8 mouse cellular contexts compared by ENCODE assay signal in the genomic region with DNA sequence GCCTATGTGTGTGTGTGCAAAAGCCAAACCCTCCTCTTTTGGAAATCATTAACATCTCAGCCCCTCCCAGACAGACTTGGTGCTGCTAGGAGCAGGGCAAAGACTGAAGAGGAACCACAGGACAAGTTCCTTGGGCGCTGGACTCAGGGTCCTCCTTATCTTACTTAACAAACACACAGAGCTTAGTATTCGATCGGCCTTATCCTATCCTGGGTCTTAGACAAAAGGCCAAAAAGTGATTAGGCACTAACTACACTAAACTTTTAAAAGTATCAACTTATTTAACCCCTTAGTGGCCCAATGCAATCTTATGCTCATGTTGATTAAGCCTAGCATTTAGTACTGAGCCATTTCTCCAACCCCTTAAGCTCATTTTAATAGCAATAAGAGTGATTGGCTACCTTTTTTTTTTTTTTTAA. TPM values are rescaled to one million over a fixed set of nuclear protein-coding genes. Genes with fewer than 3 reads are reported as not detected.
DNase-seq lines count a peak whose midpoint lies in the region; ATAC-seq and TF ChIP-seq lines count a peak whose summit lies in the region.

No protein-coding gene starts in this region.

- no peak for TF ChIP-seq CTCF in heart, postnatal 0 days (IDR thresholded peaks at IDR 0.05; ENCODE audit: low read depth)
- TF ChIP-seq CTCF in liver, adult 2 months (IDR thresholded peaks at IDR 0.05; ENCODE audit: low read depth, low read length): no peak

- 33% methylated on average over 3 of the region's 3 CpGs for WGBS in heart, postnatal 0 days
- 1% methylated on average over 3 of the region's 3 CpGs for WGBS in liver, adult 2 months
- 34% methylated on average over 3 of the region's 3 CpGs for WGBS in neural tube, embryonic 15.5 days

- no peaks in the 10 kb centered on the region for H3K9me3 ChIP-seq in erythroblast, embryonic 14.5 days (ENCODE audit: control insufficient read depth, low read length)
- H3K9me3 ChIP-seq in heart, postnatal 0 days (replicated peaks; ENCODE audit: control insufficient read depth, low read length): no peaks in the 10 kb centered on the region
- H3K9me3 ChIP-seq in neural tube, embryonic 15.5 days (replicated peaks): no peaks in the 10 kb centered on the region

- H3K4me3 ChIP-seq in erythroblast, embryonic 14.5 days (replicated peaks): peak overlapping the region; percentile 58
- no peak overlapping the region for H3K4me3 ChIP-seq in heart, postnatal 0 days (ENCODE audit: low read depth, low read length)
- H3K4me3 ChIP-seq in liver, adult 2 months (ENCODE audit: insufficient read depth, low read depth, low read length): no peak overlapping the region
- H3K4me3 ChIP-seq in neural tube, embryonic 15.5 days (replicated peaks): no peak overlapping the region

- peaks cover 42% of the 10 kb centered on the region for H3K27me3 ChIP-seq in erythroblast, embryonic 14.5 days (ENCODE audit: control insufficient read depth)
- H3K27me3 ChIP-seq in heart, postnatal 0 days (ENCODE audit: control insufficient read depth, insufficient read depth, low read length): no peaks in the 10 kb centered on the region
- H3K27me3 ChIP-seq in liver, adult 2 months (ENCODE audit: control insufficient read depth, insufficient read depth, low read length): no peaks in the 10 kb centered on the region
- no peaks in the 10 kb centered on the region for H3K27me3 ChIP-seq in neural tube, embryonic 15.5 days (replicated peaks)

- peak; percentile 44 for DNase-seq in ZHBTc4 (ENCODE audit: low read depth, low spot score)
- DNase-seq in heart, postnatal 0 days (ENCODE audit: low spot score): no peak
- peak; percentile 98 for DNase-seq in liver, adult 2 months (ENCODE audit: extremely low read depth, low read depth, low spot score)
- DNase-seq in adrenal gland, postnatal 4 days (ENCODE audit: low spot score in 2 of 2): no peak
- no peak for DNase-seq in thymus, postnatal 0 days (ENCODE audit: low spot score)

- peak overlapping the region; percentile 73; the same call in 1 of the 2 replicates for H3K4me2 ChIP-seq in heart, postnatal 0 days (ENCODE audit: low read depth, low read length)
- peak overlapping the region; percentile 90 for H3K4me2 ChIP-seq in neural tube, embryonic 15.5 days

- H3K27ac ChIP-seq in heart, postnatal 0 days (ENCODE audit: low read depth): peak overlapping the region; percentile 89
- H3K27ac ChIP-seq in liver, adult 2 months (replicated peaks; ENCODE audit: insufficient read depth, low read depth, low read length): peak overlapping the region; percentile 79
- peak overlapping the region; percentile 77; the same call in 1 of the 2 replicates for H3K27ac ChIP-seq in neural tube, embryonic 15.5 days (replicated peaks)

- peaks cover 79% of the 10 kb centered on the region for H3K4me1 ChIP-seq in erythroblast, embryonic 14.5 days (ENCODE audit: control insufficient read depth)
- peaks cover 19% of the 10 kb centered on the region; the same call in 1 of the 2 replicates for H3K4me1 ChIP-seq in heart, postnatal 0 days (ENCODE audit: control insufficient read depth, insufficient read depth)
- peaks cover 22% of the 10 kb centered on the region for H3K4me1 ChIP-seq in liver, adult 2 months (ENCODE audit: control insufficient read depth, insufficient read depth, low read length)
- H3K4me1 ChIP-seq in neural tube, embryonic 15.5 days: peaks cover 49% of the 10 kb centered on the region

- no peak for TF ChIP-seq EP300 in heart, postnatal 0 days (IDR thresholded peaks at IDR 0.05; ENCODE audit: low read depth)

- no peak for ATAC-seq in erythroblast, adult 5-6 weeks (replicated peaks; ENCODE audit: low FRiP score, poor library complexity, severe bottlenecking)
- ATAC-seq in heart, postnatal 0 days (ENCODE audit: insufficient read depth, low read depth): no peak
- no peak for ATAC-seq in neural tube, embryonic 15.5 days (ENCODE audit: low FRiP score)

- no peak for TF ChIP-seq POLR2A in liver, adult 2 months (IDR thresholded peaks at IDR 0.05; ENCODE audit: extremely low read depth, insufficient read depth, low read length)

- H3K79me2 ChIP-seq in liver, adult 2 months (ENCODE audit: control insufficient read depth, insufficient read depth, low read length): no peaks in the 10 kb centered on the region

- no peaks in the 10 kb centered on the region for H3K36me3 ChIP-seq in erythroblast, embryonic 14.5 days (ENCODE audit: control insufficient read depth)
- H3K36me3 ChIP-seq in heart, postnatal 0 days (replicated peaks; ENCODE audit: control insufficient read depth, insufficient read depth, low read length): no peaks in the 10 kb centered on the region
- no peaks in the 10 kb centered on the region for H3K36me3 ChIP-seq in liver, adult 2 months (ENCODE audit: control insufficient read depth, insufficient read depth, low read length)
- no peaks in the 10 kb centered on the region for H3K36me3 ChIP-seq in neural tube, embryonic 15.5 days

- no peak overlapping the region for H3K9ac ChIP-seq in heart, postnatal 0 days (replicated peaks; ENCODE audit: low read depth, low read length)
- H3K9ac ChIP-seq in liver, adult 2 months (ENCODE audit: low read depth, low read length): no peak overlapping the region
- H3K9ac ChIP-seq in neural tube, embryonic 15.5 days (replicated peaks): no peak overlapping the region

RNA-seq across cellular contexts. Expression of a gene that starts 3.8 kb away (rescaled TPM):
- polyA plus RNA-seq in erythroblast, embryonic 14.5 days (2012): 0.75 and 1.2 TPM in 2 replicates
- total RNA-seq in erythroblast, adult 5-6 weeks (2015; ENCODE audit: low replicate concordance): 3.6 TPM in 1 of 2 replicates, not detected in the other
- 3.7 and 4.5 TPM in 2 replicates for total RNA-seq in erythroblast, adult 5-6 weeks (2017; ENCODE audit: low replicate concordance)
- total RNA-seq in heart, postnatal 0 days (2014; rRNA removed; ENCODE audit: low replicate concordance): 146 and 188 TPM in 2 replicates
- 46.7 and 59.3 TPM in 2 replicates for polyA plus RNA-seq in heart, postnatal 0 days (2015; fragmentation: Nextera tagmentation; extraction: Ambion mirVana)
- 16.4 and 33.0 TPM in 2 replicates for total RNA-seq in liver, adult 2 months (2014; rRNA removed)
- polyA plus RNA-seq in liver, adult 2 months (2012; rRNA removed): 19.2 and 33.0 TPM in 2 replicates
- 57.5 and 59.1 TPM in 2 replicates for polyA plus RNA-seq in neural tube, embryonic 15.5 days (2015; fragmentation: Nextera tagmentation; extraction: Ambion mirVana)
- 100 to 1,000 TPM; 103 to 129 TPM for total RNA-seq in adrenal gland, postnatal 4 days (2021)
- polyA plus RNA-seq in thymus, postnatal 0 days (2015; fragmentation: Nextera tagmentation; extraction: Ambion mirVana): 22.9 and 23.9 TPM in 2 replicates

RNA-seq across cellular contexts. Expression of a gene that starts 14.1 kb away (rescaled TPM):
- not detected in 2 replicates for polyA plus RNA-seq in erythroblast, embryonic 14.5 days (2012)
- not detected in 2 replicates for total RNA-seq in erythroblast, adult 5-6 weeks (2015; ENCODE audit: low replicate concordance)
- not detected in 2 replicates for total RNA-seq in erythroblast, adult 5-6 weeks (2017; ENCODE audit: low replicate concordance)
- 13.4 and 29.9 TPM in 2 replicates for total RNA-seq in heart, postnatal 0 days (2014; rRNA removed; ENCODE audit: low replicate concordance)
- 17.0 and 21.4 TPM in 2 replicates for polyA plus RNA-seq in heart, postnatal 0 days (2015; fragmentation: Nextera tagmentation; extraction: Ambion mirVana)
- total RNA-seq in liver, adult 2 months (2014; rRNA removed): not detected in 2 replicates
- polyA plus RNA-seq in liver, adult 2 months (2012; rRNA removed): 0.22 and 0.31 TPM in 2 replicates
- 4.8 and 7.6 TPM in 2 replicates for polyA plus RNA-seq in neural tube, embryonic 15.5 days (2015; fragmentation: Nextera tagmentation; extraction: Ambion mirVana)
- 1 to 10 TPM; 4.2 to 4.9 TPM for total RNA-seq in adrenal gland, postnatal 4 days (2021)
- polyA plus RNA-seq in thymus, postnatal 0 days (2015; fragmentation: Nextera tagmentation; extraction: Ambion mirVana): 5.6 and 6.5 TPM in 2 replicates

RNA-seq across cellular contexts. Expression of a gene that starts 53.0 kb away (rescaled TPM):
- 0.19 and 0.30 TPM in 2 replicates for polyA plus RNA-seq in erythroblast, embryonic 14.5 days (2012)
- 2.3 TPM in 1 of 2 replicates, not detected in the other for total RNA-seq in erythroblast, adult 5-6 weeks (2015; ENCODE audit: low replicate concordance)
- 1.4 and 3.2 TPM in 2 replicates for total RNA-seq in erythroblast, adult 5-6 weeks (2017; ENCODE audit: low replicate concordance)
- 6.5 and 11.7 TPM in 2 replicates for total RNA-seq in heart, postnatal 0 days (2014; rRNA removed; ENCODE audit: low replicate concordance)
- 30.9 and 31.6 TPM in 2 replicates for polyA plus RNA-seq in heart, postnatal 0 days (2015; fragmentation: Nextera tagmentation; extraction: Ambion mirVana)
- 7.2 and 8.9 TPM in 2 replicates for total RNA-seq in liver, adult 2 months (2014; rRNA removed)
- 2.4 and 3.8 TPM in 2 replicates for polyA plus RNA-seq in liver, adult 2 months (2012; rRNA removed)
- polyA plus RNA-seq in neural tube, embryonic 15.5 days (2015; fragmentation: Nextera tagmentation; extraction: Ambion mirVana): 33.9 and 41.5 TPM in 2 replicates
- total RNA-seq in adrenal gland, postnatal 4 days (2021): 10 to 100 TPM; 26.7 to 27.4 TPM
- 15.6 and 17.2 TPM in 2 replicates for polyA plus RNA-seq in thymus, postnatal 0 days (2015; fragmentation: Nextera tagmentation; extraction: Ambion mirVana)

Comparison
In these comparisons a context has a peak if more than half of its experiments do, and no peak if none do; other contexts are left out.
1. DNase-seq: peak in ZHBTc4 (single experiment) and liver, adult 2 months (single experiment); none in heart, postnatal 0 days (single experiment), adrenal gland, postnatal 4 days (0 of 2) and thymus, postnatal 0 days (single experiment).
2. Peak in every context shown above with its lines, with median percentiles within 50 percentile points of each other: H3K27ac ChIP-seq.